Mouse (Mus musculus): Measurements from ENCODE around the gene Kif5a.

- TF ChIP-seq POLR2A (IDR thresholded peaks at IDR 0.05; ENCODE audit: low read depth, low read length) (no peak), CTCF (IDR thresholded peaks at IDR 0.05; ENCODE audit: borderline replicate concordance, insufficient read depth, low read length) (no peak)
Observed at GRCm38 (mm10) chr10:127231741-127232140, 31.4 kb downstream of the Kif5a start.
